Mouse (Mus musculus) c-Kit-negative CD71-positive TER-119-positive erythroid progenitor cells, embryonic 14.5 days (primary cell): ENCODE measurements around the gene Rps18.
A peak's percentile ranks its signal among the peaks of the same experiment; 100 is the strongest.
"Not testable (repeated sequence)": the region's sequence is repeated elsewhere in the genome, so short reads cannot be mapped to it uniquely, and the experiment has no call there.

ENCODE experiments used
- DNase-seq: peaks from one replicate; pipeline ENCODE4 v3.0.0-alpha.2; 2013; ENCODE audit warnings: low read depth, low spot score

The Rps18 gene

DNA sequence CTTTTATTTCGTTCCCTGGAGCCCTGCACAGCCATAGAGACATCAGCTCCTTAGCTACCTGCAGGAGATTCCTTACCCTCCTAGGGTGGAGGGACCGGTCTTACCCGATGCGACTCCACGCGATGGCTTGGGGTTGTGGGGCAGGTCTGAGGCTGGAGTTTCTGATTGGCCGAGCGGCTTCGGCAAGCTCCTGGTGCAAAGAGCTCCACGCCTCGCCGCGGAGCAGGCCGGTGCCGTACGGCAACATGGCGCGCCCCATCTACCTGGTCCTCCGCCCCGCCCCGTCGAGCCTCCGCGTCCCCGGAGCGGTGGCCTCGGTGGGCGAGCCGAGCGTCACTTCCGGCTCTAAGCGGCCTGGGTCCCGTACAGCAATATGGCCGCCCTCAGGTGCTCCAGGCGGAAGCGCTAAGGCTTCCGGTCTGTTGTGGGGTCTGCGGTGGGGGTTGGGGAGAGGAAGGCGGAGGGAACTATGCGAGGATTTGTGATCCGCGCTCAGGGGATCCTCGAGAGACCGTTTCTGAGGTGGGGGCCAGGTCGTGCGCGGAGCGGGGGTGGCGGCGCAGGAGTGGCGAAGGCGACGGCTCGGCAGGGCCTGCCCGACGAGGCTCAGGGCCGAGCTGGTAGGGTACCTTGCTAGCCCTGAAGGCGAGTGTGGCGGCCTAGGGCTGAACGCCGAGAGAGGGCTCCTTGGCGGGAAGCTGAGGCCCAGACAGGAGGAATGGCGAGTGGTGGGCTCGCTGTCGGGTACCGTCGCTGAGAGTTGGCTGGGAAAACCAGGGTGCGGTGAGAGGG, 46.5 kb downstream of the Rps18 start, which contains the start of gene Daxx:
Gene Daxx (plus strand): TSS at position 338 of the 792 bp plus-strand sequence.
- DNase-seq: peak; percentile 84

DNA sequence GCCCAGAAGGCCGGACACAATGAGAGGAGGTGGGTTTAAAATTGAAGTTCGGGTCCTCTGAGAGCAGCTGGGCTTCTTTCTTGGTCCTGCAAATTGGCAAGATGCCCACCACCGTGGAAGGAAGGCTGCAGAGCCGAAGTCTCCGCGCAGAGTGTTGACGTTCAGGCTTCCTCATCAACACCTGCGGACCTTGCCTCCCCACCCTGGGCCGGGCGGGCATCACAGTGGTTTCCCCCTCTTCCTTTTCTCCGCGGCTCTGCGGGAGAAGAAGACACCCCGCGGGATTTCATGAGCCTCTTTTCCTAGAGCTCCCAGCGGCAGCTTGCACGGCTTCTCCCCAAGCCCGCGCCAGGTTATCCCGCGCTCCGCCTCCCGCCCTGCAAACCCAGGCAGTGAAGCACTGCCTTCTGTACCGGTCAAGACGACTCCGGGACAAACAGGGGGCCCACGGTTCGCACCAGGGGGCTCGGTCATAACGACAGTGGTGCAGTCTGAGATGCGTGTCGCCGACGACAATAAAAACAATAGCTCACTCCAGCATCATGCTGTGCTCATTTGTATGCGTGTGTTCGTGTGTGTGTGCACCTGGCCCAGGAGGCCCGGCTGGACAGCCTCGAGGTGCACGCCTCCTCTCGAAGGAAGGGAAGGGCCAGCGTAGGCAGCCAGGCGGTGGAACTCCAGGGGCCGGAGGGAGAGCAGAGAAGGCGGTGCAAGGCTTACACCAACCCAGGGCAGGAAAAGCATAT, 47.3 kb downstream of the Rps18 start:
- no peak for DNase-seq

DNA sequence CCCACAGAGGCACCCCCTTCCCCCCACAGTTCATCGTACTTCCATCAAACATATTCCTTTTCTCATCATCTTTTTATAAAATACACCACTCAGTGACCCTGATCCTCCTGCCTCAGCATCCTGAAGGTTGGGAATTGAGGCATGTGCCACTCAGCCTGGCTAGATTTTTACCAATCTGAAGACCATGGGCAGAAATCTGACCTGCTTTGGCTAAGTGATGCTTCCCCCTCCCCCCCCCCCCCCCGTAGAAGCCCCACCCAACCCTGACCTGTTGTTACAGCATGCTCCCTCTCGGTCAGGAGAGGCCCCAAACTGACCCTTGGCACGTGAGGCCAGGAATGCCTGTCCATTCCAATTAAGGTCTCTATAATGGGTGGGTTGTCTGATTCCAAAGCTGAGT, 51.0 kb downstream of the Rps18 start, which contains the start of gene Platr17:
Gene Platr17 (plus strand): TSS at position 301 of the 400 bp plus-strand sequence.
- DNase-seq: not testable (repeated sequence)

DNA sequence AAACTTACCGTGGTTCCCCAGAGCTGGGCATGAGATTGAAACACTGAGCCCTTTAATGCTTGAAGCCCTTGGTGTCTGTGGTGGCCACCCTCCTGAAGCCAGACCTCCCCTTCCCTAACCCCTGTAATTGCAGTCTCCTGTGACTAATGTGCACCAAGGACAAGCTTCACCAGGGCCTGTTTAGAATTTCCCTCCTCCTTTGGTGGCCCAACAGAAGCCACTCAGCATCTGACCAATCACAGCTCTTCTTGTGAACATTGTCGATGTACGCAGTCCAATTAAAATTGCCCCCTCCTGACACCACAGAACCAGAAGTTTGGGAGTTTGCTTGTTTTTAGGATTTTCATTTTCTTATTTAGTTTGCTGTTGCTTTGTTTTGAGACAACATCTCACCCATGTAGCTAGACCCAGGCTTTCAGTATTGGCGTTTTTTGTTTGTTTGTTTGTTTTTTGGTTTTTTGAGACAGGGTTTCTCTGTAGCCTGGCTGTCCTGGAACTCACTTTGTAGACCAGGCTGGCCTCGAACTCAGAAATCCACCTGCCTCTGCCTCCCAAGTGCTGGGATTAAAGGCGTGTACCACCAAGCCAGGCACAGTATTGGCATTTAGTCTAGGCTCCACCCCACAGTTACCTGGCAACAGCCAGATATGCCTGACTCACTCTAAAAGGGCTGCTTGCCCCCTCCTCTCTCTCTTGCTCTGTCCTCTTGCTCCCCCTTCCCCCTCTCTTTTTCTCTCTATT, 51.7 kb downstream of the Rps18 start:
- not testable (repeated sequence) for DNase-seq

DNA sequence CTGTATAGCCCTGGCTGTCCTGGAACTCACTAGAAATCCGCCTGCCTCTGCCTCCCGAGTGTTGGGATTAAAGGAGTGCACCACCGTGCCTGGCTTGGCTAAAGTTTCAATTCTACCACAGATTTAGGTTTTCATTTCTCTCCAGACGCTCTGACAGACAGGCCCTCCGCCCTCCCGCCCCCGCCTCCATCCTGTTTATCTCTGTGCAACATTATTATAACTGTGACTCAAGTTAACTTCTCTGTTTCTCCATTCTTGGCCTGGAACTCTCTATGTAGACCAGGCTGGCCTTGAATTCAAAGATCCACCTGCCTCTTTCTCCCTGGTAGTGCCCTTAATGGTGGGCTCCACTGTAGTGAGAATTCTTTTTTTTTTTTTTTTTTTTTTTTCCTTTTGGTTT, 53.3 kb downstream of the Rps18 start:
- DNase-seq: no peak

DNA sequence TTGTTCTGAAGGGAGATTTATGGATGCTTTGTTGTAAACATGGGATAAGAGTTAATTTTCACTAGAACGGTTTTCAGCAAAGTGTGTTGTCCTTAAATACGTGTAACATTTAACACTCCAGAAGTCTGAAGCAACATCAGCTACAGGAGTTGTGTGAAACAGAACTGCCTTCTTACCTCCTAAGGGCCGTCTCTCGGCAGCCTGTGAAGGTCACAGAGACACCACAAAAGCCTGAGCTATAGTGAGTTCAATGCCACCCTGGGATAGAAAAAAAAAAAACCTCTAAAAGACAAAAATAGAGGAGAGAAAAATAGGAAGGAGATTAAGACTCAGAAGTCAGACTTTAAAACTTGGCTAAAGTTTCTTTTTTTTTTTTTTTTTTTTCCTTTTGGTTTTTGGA, 53.7 kb downstream of the Rps18 start:
- DNase-seq: no peak
